Mouse (Mus musculus) CH12.LX (cell line): Measurements from ENCODE around the gene Snrk. TPM values are rescaled to one million over a fixed set of nuclear protein-coding genes. Genes with fewer than 3 reads are reported as not detected.

Experiments used
- DNase-seq: peaks from one replicate; pipeline ENCODE4 v3.0.0-alpha.2; 2013; ENCODE audit errors: extremely low read depth
- H3K27ac ChIP-seq: 2 replicates; pipeline ENCODE4 v1.5.1; 2012; ENCODE audit warnings: low read depth, mild to moderate bottlenecking, control low read depth, moderate library complexity; ENCODE audit not compliant: insufficient read depth
- H3K27me3 ChIP-seq: replicated peaks from 2 replicates; pipeline ENCODE3; 2012; ENCODE audit warnings: inconsistent platforms
- H3K36me3 ChIP-seq, 2 experiments: replicated peaks in 1 of 2; 2 replicates each; pipeline versions ENCODE3 to v1.6.1; 2012; ENCODE audit warnings: inconsistent platforms in 1 of 2, low read length in 1 of 2, mild to moderate bottlenecking in 1 of 2, mixed read lengths in 1 of 2, moderate library complexity in 1 of 2; ENCODE audit not compliant: control insufficient read depth in 1 of 2, insufficient read depth in 1 of 2
- H3K4me1 ChIP-seq, 2 experiments: 2 replicates each; pipeline ENCODE4 v1.6.1; 2012; ENCODE audit warnings: inconsistent platforms in 1 of 2, moderate library complexity in 1 of 2; ENCODE audit not compliant: insufficient read depth in 2 of 2, control insufficient read depth in 1 of 2
- H3K4me2 ChIP-seq: 2 replicates; pipeline ENCODE4 v1.6.1; 2012; ENCODE audit warnings: low read depth, mild to moderate bottlenecking, control low read depth; ENCODE audit not compliant: poor library complexity, insufficient read depth, severe bottlenecking
- H3K4me3 ChIP-seq, 3 experiments: fragments of 150-350 bp in 1 of 3; sonication (generic) in 1 of 3; replicated peaks in 1 of 3; 2 replicates each; pipeline versions ENCODE3 to v1.5.1; 2011 to 2012; ENCODE audit warnings: low read depth in 2 of 3, low read length in 2 of 3, mild to moderate bottlenecking in 2 of 3, moderate library complexity in 2 of 3, control low read depth in 1 of 3, improper control_type of control experiment in 1 of 3, inconsistent platforms in 1 of 3, mixed read lengths in 1 of 3; ENCODE audit not compliant: poor library complexity in 1 of 3
- H3K79me2 ChIP-seq: replicated peaks from 2 replicates; pipeline ENCODE4 v1.6.1; 2012; ENCODE audit warnings: mild to moderate bottlenecking, moderate library complexity; ENCODE audit not compliant: control insufficient read depth, poor library complexity, insufficient read depth, severe bottlenecking; ENCODE audit errors: extremely low read depth
- H3K9ac ChIP-seq: 2 replicates; pipeline ENCODE4 v1.6.1; 2012; ENCODE audit warnings: low read depth, mild to moderate bottlenecking, control low read depth, moderate library complexity; ENCODE audit not compliant: insufficient read depth
- H3K9me3 ChIP-seq: replicated peaks from 2 replicates; pipeline ENCODE3; 2012; ENCODE audit warnings: low read length, inconsistent platforms, mixed read lengths
- BHLHE40 ChIP-seq: IDR thresholded peaks from 2 replicates; pipeline ENCODE4 v1.6.1; 2011; ENCODE audit warnings: mild to moderate bottlenecking, low read depth, low read length, improper control_type of control experiment
- CHD2 ChIP-seq: IDR thresholded peaks from 2 replicates; pipeline ENCODE4 v1.6.1; 2011; ENCODE audit warnings: low read length, improper control_type of control experiment
- CTCF ChIP-seq, 2 experiments: IDR thresholded peaks in 1 of 2; conservative IDR thresholded peaks in 1 of 2; 2 replicates each; pipeline ENCODE4 v1.5.1; 2011 to 2012; ENCODE audit warnings: low read depth in 2 of 2, low read length in 2 of 2, improper control_type of control experiment in 1 of 2, inconsistent platforms in 1 of 2, mild to moderate bottlenecking in 1 of 2, moderate library complexity in 1 of 2
- E2F4 ChIP-seq: IDR thresholded peaks from 2 replicates; pipeline ENCODE4 v1.6.1; 2011; ENCODE audit warnings: low read depth, low read length, improper control_type of control experiment; ENCODE audit not compliant: insufficient replicate concordance
- EP300 ChIP-seq: IDR thresholded peaks from 2 replicates; pipeline ENCODE4 v1.6.1; 2011; ENCODE audit warnings: low read length, improper control_type of control experiment
- ETS1 ChIP-seq: conservative IDR thresholded peaks from 2 replicates; pipeline ENCODE4 v1.6.1; 2012; ENCODE audit warnings: low read depth, mild to moderate bottlenecking, inconsistent platforms, low read length, improper control_type of control experiment, moderate library complexity
- HCFC1 ChIP-seq: IDR thresholded peaks from 2 replicates; pipeline ENCODE4 v1.6.1; 2012; ENCODE audit warnings: low read depth, mild to moderate bottlenecking, inconsistent platforms, low read length, improper control_type of control experiment
- JUN ChIP-seq: IDR thresholded peaks from 2 replicates; pipeline ENCODE4 v1.6.1; 2011; ENCODE audit warnings: low read depth, mild to moderate bottlenecking, low read length, improper control_type of control experiment, moderate library complexity; ENCODE audit not compliant: insufficient read depth
- JUND ChIP-seq: conservative IDR thresholded peaks from 2 replicates; pipeline ENCODE4 v1.6.1; 2011; ENCODE audit warnings: low read depth, low read length, improper control_type of control experiment
- KAT2A ChIP-seq: IDR thresholded peaks from 2 replicates; pipeline ENCODE4 v1.6.1; 2012; ENCODE audit warnings: low read length, improper control_type of control experiment, inconsistent platforms; ENCODE audit not compliant: insufficient replicate concordance
- MAFK ChIP-seq: IDR thresholded peaks from 2 replicates; pipeline ENCODE4 v1.6.1; 2011; ENCODE audit warnings: low read length, improper control_type of control experiment; ENCODE audit not compliant: insufficient replicate concordance
- MAX ChIP-seq: IDR thresholded peaks from 2 replicates; pipeline ENCODE4 v1.6.1; 2011; ENCODE audit warnings: low read length, improper control_type of control experiment
- MAZ ChIP-seq: IDR thresholded peaks from 2 replicates; pipeline ENCODE4 v1.6.1; 2012; ENCODE audit warnings: low read depth, mild to moderate bottlenecking, inconsistent platforms, low read length, improper control_type of control experiment, moderate library complexity
- MEF2A ChIP-seq: IDR thresholded peaks from 2 replicates; pipeline ENCODE4 v1.6.1; 2014; ENCODE audit warnings: low read depth, mild to moderate bottlenecking, inconsistent platforms, low read length, improper control_type of control experiment, borderline replicate concordance
- MYC ChIP-seq: IDR thresholded peaks from 2 replicates; pipeline ENCODE4 v1.6.1; 2011; ENCODE audit warnings: low read depth, mild to moderate bottlenecking, improper control_type of control experiment, low read length
- NRF1 ChIP-seq: IDR thresholded peaks from 2 replicates; pipeline ENCODE4 v1.6.1; 2014; ENCODE audit warnings: low read depth, mild to moderate bottlenecking, inconsistent platforms, low read length, improper control_type of control experiment, moderate library complexity
- PAX5 ChIP-seq: IDR thresholded peaks from 2 replicates; pipeline ENCODE4 v1.6.1; 2012; ENCODE audit warnings: low read length, inconsistent platforms, mixed read lengths
- POLR2A ChIP-seq: IDR thresholded peaks from 2 replicates; pipeline ENCODE4 v1.6.1; 2011; ENCODE audit warnings: low read depth, mild to moderate bottlenecking, improper control_type of control experiment, low read length
- POLR2AphosphoS2 ChIP-seq: IDR thresholded peaks from 2 replicates; pipeline ENCODE4 v1.6.1; 2011; ENCODE audit warnings: low read depth, low read length, improper control_type of control experiment
- RAD21 ChIP-seq: IDR thresholded peaks from 2 replicates; pipeline ENCODE4 v1.6.1; 2011; ENCODE audit warnings: low read depth, mild to moderate bottlenecking, low read length, improper control_type of control experiment, moderate library complexity
- SIN3A ChIP-seq: IDR thresholded peaks from 2 replicates; pipeline ENCODE4 v1.6.1; 2012; ENCODE audit warnings: low read length, improper control_type of control experiment, inconsistent platforms
- SMC3 ChIP-seq: IDR thresholded peaks from 2 replicates; pipeline ENCODE4 v1.6.1; 2011; ENCODE audit warnings: low read depth, low read length, improper control_type of control experiment
- UBTF ChIP-seq: IDR thresholded peaks from 2 replicates; pipeline ENCODE4 v1.6.1; 2012; ENCODE audit warnings: low read depth, mild to moderate bottlenecking, inconsistent platforms, low read length, improper control_type of control experiment, moderate library complexity
- ZC3H11A ChIP-seq: IDR thresholded peaks from 2 replicates; pipeline ENCODE4 v1.6.1; 2012; ENCODE audit warnings: low read depth, mild to moderate bottlenecking, inconsistent platforms, low read length, improper control_type of control experiment
- ZKSCAN1 ChIP-seq: IDR thresholded peaks from 2 replicates; pipeline ENCODE4 v1.6.1; 2012; ENCODE audit warnings: low read depth, inconsistent platforms, low read length, improper control_type of control experiment, borderline replicate concordance
- ZMIZ1 ChIP-seq: IDR thresholded peaks from 2 replicates; pipeline ENCODE4 v1.6.1; 2012; ENCODE audit warnings: low read depth, mild to moderate bottlenecking, inconsistent platforms, low read length, improper control_type of control experiment
- ZNF384 ChIP-seq: IDR thresholded peaks from 2 replicates; pipeline ENCODE4 v1.6.1; 2012; ENCODE audit warnings: low read depth, low read length, improper control_type of control experiment, inconsistent platforms
- dilution Hi-C: fragments of 300-500 bp; cut with MboI; formaldehyde crosslinking; loops from 2 replicates; pipeline ENCODE4 v1.14.3; 2020; ENCODE audit warnings: low sequenced_read_pairs; ENCODE audit not compliant: extremely low pct_unique_long_range_greater_than_20kb, extremely low pct_ligation_motif_present
- in situ Hi-C: fragments of 300-500 bp; cut with MboI; formaldehyde crosslinking; loops from 3 replicates; pipeline ENCODE4 v1.14.3; 2019; ENCODE audit warnings: low sequenced_read_pairs, low pct_ligation_motif_present, low pct_unique_long_range_greater_than_20kb, mixed read lengths
- polyA plus RNA-seq: library from polyadenylated mRNA; unstranded; fragments of >175 nt; gene quantifications from 2 replicates; pipeline ENCODE4 v1.2.1, GENCODE M21; 2012; ENCODE audit warnings: low read depth; ENCODE audit not compliant: insufficient read length
- total RNA-seq, 2 experiments: library from RNA; depleted of rRNA; stranded (reverse); fragments of 300-350 nt in 1 of 2; fragments of >200 nt in 1 of 2; gene quantifications; 2 replicates each; pipeline ENCODE4 v1.2.3; 2012 to 2014

Snrk gene
- total and polyA plus RNA-seq, 3 experiments, result 6.1 to 13.1 (median 7.0) TPM

DNA sequence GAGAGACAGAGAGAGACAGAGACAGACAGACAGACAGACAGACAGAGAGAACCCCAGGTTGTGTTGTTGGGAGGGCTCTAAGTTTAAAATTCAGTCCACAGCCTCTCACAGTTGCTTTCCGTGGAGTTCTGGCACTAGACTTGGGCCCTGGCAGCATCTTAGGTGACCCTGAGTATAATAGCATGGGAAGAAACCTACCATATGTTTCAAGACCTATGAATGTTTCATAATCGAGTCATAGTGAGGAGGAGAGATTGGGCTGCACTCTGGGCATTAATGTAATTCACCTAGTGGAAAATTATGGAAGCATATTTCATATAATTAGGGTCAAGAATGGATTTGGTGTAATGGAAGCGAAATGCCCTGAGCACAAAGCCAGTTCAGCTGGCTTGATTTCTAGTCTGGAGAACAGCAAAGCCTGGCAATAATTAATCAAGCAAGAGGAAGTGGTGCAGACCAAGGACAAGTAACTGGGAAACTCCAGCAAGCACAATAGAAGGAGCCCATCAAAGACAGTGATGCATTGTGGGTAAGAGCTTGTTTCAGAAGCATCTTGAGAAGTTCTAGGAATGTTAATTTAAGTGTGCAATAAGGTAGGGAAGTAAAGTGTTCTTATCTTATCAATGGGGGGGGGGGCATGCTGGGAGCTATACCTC, 31.4 kb upstream of the Snrk start:
- Histone ChIP-seq H3K4me2 (peak overlapping the region; percentile 61; the same call in 1 of the 2 replicates), H3K79me2 (no peaks in the 10 kb centered on the region), H3K4me1 (no peaks in the 10 kb centered on the region; a peak in 1 of 4 replicates), H3K4me3 (no peak overlapping the region), H3K27ac (no peak overlapping the region), H3K9me3 (no peaks in the 10 kb centered on the region), H3K36me3 (no peaks in the 10 kb centered on the region), H3K9ac (no peak overlapping the region), H3K27me3 (no peaks in the 10 kb centered on the region)
- in situ Hi-C loops (no loop called here), dilution Hi-C loops (no loop called here)
- DNase-seq, result no peak
- TF ChIP-seq RAD21 (no peak), MAZ (no peak), SIN3A (no peak), HCFC1 (no peak), ZKSCAN1 (no peak), ZNF384 (no peak), MYC (no peak), UBTF (no peak), CHD2 (no peak), MAFK (no peak), E2F4 (no peak), MEF2A (no peak), PAX5 (no peak), MAX (no peak), POLR2A (no peak), NRF1 (no peak)

DNA sequence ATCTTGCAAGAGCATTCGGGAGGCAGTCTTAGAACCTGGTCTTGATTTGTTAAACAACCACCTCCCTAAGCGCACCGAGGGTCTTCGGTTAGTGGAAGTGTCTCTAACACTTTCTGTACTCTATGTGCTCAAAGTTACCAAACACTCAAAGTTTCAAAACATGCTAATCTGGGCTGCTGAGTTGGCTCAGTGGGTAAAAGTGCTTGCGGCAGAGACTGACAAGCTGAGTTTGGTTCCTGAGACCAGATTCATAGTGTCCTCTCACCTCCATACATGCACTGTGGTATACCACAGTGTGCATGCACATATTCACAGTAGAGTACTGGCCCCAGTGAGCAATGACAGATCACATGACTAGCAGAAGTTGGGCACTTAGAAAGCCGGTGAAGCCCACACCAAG, 30.0 kb upstream of the Snrk start:
- DNase-seq, result no peak
- H3K36me3 ChIP-seq, result no peaks in the 10 kb centered on the region
- H3K4me2 ChIP-seq, result no peak overlapping the region
- H3K4me3 ChIP-seq, result no peak overlapping the region
- no peak overlapping the region for H3K9ac ChIP-seq
- H3K27ac ChIP-seq, result no peak overlapping the region
- H3K79me2 ChIP-seq, result no peaks in the 10 kb centered on the region
- H3K4me1 ChIP-seq, result no peaks in the 10 kb centered on the region; a peak in 1 of 4 replicates
- no peaks in the 10 kb centered on the region for H3K27me3 ChIP-seq
- TF ChIP-seq SMC3 (no peak), HCFC1 (no peak), ZMIZ1 (no peak), E2F4 (no peak), JUND (no peak), MYC (no peak), ETS1 (no peak), MAFK (no peak), POLR2AphosphoS2 (no peak), EP300 (no peak), ZC3H11A (no peak), CTCF (conservative IDR thresholded peaks at IDR 0.05 in 1 of 2, IDR thresholded peaks at IDR 0.05 in 1 of 2; ENCODE audit: low read depth in 2 of 2, low read length in 2 of 2) (no peak), NRF1 (no peak), KAT2A (no peak), BHLHE40 (no peak), JUN (no peak), SIN3A (no peak)
- no peaks in the 10 kb centered on the region for H3K9me3 ChIP-seq
- dilution Hi-C loops, result no loop called here
- in situ Hi-C loops, result no loop called here
